Mouse (Mus musculus): ENCODE measurements around the gene H2-Q6.
"Not testable (repeated sequence)": the region's sequence is repeated elsewhere in the genome, so short reads cannot be mapped to it uniquely, and the experiment has no call there.

The H2-Q6 gene

GRCm38 (mm10) chr17:35424624-35425416, at the start of gene H2-Q6:
Gene H2-Q6 (plus strand): TSS chr17:35424850.
- peak; percentile 52 for DNase-seq (ENCODE audit: low read depth, low spot score)

DNA sequence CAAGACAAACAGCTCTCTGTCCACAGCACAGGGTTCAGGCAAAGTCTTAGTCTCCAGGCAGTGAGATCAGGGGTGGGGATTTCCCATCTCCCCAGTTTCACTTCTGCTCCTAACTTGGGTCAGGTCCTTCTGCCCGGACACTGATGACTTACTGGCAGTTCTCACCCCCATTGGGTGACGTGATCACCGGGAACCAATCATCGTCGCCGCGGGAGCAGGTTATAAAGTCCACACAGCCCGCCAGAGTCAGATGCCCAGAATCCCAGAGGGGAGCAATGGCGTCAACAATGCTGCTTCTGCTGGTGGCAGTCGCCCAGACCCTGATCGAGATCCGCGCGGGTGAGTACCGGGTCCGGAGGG, 45.3 kb upstream of the H2-Q6 start, which contains the start of gene H2-Q4:
H2-Q4 (plus strand) TSS at position 249 of the 360 bp plus-strand sequence.
- peak; percentile 82 for DNase-seq (ENCODE audit: low read depth, low spot score)

DNA sequence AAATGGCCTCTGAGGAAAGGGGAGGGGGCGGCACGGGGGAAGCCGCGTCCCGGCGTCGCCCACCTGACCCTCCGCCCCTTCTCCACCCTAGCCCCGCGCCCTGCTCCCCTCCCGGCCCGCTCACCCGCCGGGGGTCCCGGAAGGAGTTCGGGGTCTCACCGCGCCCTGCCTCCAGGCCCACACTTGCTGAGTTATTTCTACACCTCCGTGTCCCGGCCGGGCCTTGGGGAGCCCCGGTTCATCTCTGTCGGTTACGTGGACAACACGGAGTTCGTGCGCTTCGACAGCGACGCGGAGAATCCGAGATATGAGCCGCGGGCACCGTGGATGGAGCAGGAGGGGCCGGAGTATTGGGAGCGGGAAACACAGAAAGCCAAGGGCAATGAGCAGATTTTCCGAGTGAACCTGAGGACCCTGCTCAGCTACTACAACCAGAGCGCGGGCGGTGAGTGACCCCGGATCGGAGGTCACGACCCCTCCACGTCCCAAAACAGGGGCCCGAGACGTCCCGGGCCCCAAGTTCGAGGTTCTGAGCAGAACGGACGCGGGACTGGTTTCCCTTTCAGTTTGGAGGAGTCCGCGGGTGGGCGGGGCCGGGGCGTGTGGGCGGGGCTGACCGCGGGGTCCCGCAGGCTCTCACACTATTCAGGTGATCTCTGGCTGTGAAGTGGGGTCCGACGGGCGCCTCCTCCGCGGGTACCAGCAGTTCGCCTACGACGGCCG, 44.8 kb upstream of the H2-Q6 start:
- DNase-seq (ENCODE audit: low read depth, low spot score), result peak; percentile 18

- DNase-seq (ENCODE audit: low read depth, low spot score), result peak; percentile 62
These were observed 34.9 kb upstream of the H2-Q6 start for GRCm38 (mm10) chr17:35389796-35390195.

DNA sequence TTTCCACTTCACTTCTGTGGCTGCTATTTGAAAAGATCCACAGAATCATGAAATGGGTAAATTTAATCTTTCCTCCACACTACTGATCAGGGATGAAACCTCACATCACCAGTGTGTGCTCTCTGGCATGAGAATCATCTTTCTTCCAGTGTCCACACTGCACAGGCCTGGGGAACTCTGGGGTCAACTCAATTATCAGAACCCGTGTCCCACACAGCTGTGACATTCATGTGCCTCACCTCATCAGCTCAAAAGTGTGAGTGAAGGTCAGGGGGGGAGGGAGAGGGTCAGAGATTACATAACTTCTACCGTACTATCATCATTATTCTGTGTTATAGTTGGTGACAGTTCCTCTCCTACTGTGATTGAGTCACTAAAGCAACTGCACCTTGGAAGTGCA, 32.0 kb upstream of the H2-Q6 start:
- DNase-seq (ENCODE audit: low read depth, low spot score), result not testable (repeated sequence)

GRCm38 (mm10) chr17:35393864-35394800, 30.5 kb upstream of the H2-Q6 start:
- not testable (repeated sequence) for DNase-seq (ENCODE audit: low read depth, low spot score)

DNA sequence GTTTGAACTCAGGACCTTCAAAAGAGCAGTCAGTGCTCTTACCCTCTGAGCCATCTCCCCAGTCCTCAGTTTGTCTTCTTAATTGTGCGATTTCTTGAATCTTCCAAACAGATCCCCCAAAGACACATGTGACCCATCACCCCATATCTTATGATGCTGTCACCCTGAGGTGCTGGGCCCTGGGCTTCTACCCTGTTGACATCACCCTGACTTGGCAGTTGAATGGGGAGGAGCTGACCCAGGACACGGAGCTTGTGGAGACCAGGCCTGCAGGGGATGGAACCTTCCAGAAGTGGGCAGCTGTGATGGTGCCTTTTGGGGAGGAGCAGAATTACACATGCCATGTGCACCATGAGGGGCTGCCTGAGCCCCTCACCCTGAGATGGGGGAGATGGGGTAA, 27.7 kb upstream of the H2-Q6 start:
- DNase-seq (ENCODE audit: low read depth, low spot score), result not testable (repeated sequence)

- not testable (repeated sequence) for DNase-seq (ENCODE audit: low read depth, low spot score)
These were observed 11.6 kb upstream of the H2-Q6 start for GRCm38 (mm10) chr17:35413057-35413456.

- DNase-seq (ENCODE audit: low read depth, low spot score), result not testable (repeated sequence)
These were observed 9.1 kb upstream of the H2-Q6 start for GRCm38 (mm10) chr17:35415273-35416129.

- DNase-seq (ENCODE audit: low read depth, low spot score), result no peak
These were observed 5.9 kb upstream of the H2-Q6 start for GRCm38 (mm10) chr17:35418772-35419171.

GRCm38 (mm10) chr17:35419564-35419963, 5.1 kb upstream of the H2-Q6 start:
- not testable (repeated sequence) for DNase-seq (ENCODE audit: low read depth, low spot score)

- peak; percentile 63 for DNase-seq (ENCODE audit: low read depth, low spot score)
These were observed 4.3 kb upstream of the H2-Q6 start for GRCm38 (mm10) chr17:35420206-35420810.

- not testable (repeated sequence) for DNase-seq (ENCODE audit: low read depth, low spot score)
These were observed 3.3 kb upstream of the H2-Q6 start for GRCm38 (mm10) chr17:35421331-35421730.

GRCm38 (mm10) chr17:35422360-35422759, 2.3 kb upstream of the H2-Q6 start:
- not testable (repeated sequence) for DNase-seq (ENCODE audit: low read depth, low spot score)

DNA sequence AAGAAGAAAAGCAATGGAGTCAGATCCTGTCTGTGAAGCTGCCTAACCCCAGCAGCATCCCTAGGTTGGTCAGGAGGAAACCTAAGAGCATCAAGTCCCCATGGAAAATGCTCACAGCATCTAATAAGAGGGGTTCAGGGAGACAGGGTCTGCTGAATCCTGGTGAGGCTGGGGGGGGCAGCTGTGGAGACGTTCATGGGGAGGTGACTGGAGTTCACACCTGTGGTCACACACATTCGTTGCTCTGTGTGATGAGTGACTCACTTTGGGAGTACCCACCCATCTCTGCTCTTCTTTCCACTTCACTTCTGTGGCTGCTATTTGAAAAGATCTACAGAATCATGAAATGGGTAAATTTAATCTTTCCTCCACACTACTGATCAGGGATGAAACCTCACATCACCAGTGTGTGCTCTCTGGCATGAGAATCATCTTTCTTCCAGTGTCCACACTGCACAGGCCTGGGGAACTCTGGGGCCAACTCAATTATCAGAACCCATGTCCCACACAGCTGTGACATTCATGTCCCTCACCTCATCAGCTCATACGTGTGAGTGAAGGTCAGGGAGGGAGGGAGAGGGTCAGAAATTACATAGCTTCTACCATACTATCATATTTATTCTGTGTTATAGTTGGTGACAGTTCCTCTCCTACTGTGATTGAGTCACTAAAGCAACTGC, 1.4 kb upstream of the H2-Q6 start:
- DNase-seq (ENCODE audit: low read depth, low spot score), result not testable (repeated sequence)

GRCm38 (mm10) chr17:35424106-35424505, 544 bp upstream of the H2-Q6 start:
- not testable (repeated sequence) for DNase-seq (ENCODE audit: low read depth, low spot score)

DNA sequence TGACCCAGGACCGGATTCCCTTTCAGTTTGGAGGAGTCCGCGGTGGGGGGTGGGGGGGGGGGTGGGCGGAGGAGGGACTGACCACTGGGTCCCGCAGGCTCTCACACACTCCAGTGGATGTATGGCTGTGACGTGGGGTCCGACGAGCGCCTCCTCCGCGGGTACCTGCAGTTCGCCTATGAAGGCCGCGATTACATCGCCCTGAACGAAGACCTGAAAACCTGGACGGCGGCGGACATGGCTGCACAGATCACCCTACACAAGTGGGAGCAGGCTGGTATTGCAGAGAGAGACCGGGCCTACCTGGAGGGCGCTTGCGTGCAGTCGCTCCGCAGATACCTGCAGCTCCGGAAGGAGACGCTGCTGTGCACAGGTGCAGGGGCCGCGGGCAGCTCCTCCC, 824 bp downstream of the H2-Q6 start:
- DNase-seq (ENCODE audit: low read depth, low spot score), result peak; percentile 54

DNA sequence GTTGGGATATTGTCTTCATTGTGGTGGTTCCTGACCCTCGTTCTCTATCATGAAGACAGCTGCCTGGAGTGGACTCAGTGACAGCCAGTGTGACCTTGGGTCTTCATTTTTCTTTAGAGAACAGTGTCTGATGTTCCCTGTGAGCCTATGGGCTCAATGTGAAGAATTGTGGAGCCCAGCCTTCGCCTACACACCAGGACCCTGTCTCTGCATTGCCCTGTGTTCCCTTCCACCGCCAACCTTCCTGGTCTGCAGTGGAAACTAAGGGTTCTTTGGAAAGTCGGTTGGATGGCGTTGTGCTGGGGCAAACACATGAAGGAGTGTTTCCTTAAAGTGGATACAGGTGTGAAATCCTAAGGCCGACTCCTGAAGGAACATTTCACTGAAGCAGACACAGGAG, 4.2 kb downstream of the H2-Q6 start:
- DNase-seq (ENCODE audit: low read depth, low spot score), result not testable (repeated sequence)

DNA sequence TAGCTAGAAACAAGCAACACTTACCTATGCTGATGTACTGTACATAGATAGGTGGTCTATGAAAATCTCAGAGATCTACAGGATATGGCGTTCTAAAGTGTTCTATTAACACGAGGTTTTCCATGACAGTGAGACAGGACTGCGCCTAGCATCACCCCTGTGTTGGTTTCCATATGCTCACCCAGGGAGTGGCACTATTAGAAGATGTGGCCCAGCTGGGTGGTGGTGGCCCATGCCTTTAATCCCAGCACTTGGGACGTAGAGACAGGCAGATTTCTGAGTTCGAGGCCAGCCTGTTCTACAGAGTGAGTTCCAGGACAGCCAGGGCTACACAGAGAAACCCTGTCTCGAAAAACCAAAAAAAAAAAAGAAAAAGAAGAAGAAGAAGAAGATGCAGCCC, 6.0 kb downstream of the H2-Q6 start:
- not testable (repeated sequence) for DNase-seq (ENCODE audit: low read depth, low spot score)

GRCm38 (mm10) chr17:35432167-35432566, 7.5 kb downstream of the H2-Q6 start:
- peak; percentile 6 for DNase-seq (ENCODE audit: low read depth, low spot score)
